Mouse (Mus musculus) liver, embryonic 16.5 days (tissue): Measurements from ENCODE around the gene Wdr46. TPM values are rescaled to one million over a fixed set of nuclear protein-coding genes. Genes with fewer than 3 reads are reported as not detected.
"Not testable (repeated sequence)": the region's sequence is repeated elsewhere in the genome, so short reads cannot be mapped to it uniquely, and the experiment has no call there.

Experiments
- ATAC-seq: fragments of 200-750 bp; cut with Nextera tagmentation; 2 replicates; pipeline ENCODE4 v1.8.0; 2017; ENCODE audit warnings: low read depth, mild to moderate bottlenecking, moderate number of reproducible peaks, moderate library complexity
- H3K27ac ChIP-seq: fragments of 300-500 bp; sonication (generic); 2 replicates; pipeline ENCODE4 v1.5.1; 2014; ENCODE audit warnings: mild to moderate bottlenecking, low read length
- H3K27me3 ChIP-seq: fragments of 300-500 bp; sonication (generic); 2 replicates; pipeline ENCODE4 v1.6.1; 2014; ENCODE audit warnings: low read depth, low read length, mixed read lengths; ENCODE audit not compliant: control insufficient read depth, insufficient read depth
- H3K36me3 ChIP-seq: fragments of 300-500 bp; sonication (generic); 2 replicates; pipeline ENCODE4 v1.6.1; 2014; ENCODE audit warnings: mild to moderate bottlenecking; ENCODE audit not compliant: control insufficient read depth, insufficient read depth
- H3K4me1 ChIP-seq: fragments of 300-500 bp; sonication (generic); 2 replicates; pipeline ENCODE4 v1.6.1; 2014; ENCODE audit warnings: low read depth, low read length, mixed read lengths; ENCODE audit not compliant: control insufficient read depth
- H3K4me2 ChIP-seq: fragments of 300-500 bp; sonication (generic); 2 replicates; pipeline ENCODE4 v1.6.1; 2014; ENCODE audit warnings: low read depth, low read length, mixed read lengths
- H3K4me3 ChIP-seq: fragments of 300-500 bp; sonication (generic); 2 replicates; pipeline ENCODE4 v1.5.1; 2014; ENCODE audit warnings: low read depth, mild to moderate bottlenecking, low read length
- H3K9ac ChIP-seq: fragments of 300-500 bp; sonication (generic); 2 replicates; pipeline ENCODE4 v1.6.1; 2014; ENCODE audit warnings: low read depth, low read length
- H3K9me3 ChIP-seq: fragments of 300-500 bp; sonication (generic); replicated peaks from 2 replicates; pipeline ENCODE4 v1.6.1; 2016; ENCODE audit warnings: low read length; ENCODE audit not compliant: control insufficient read depth
- WGBS: fragments of 180-500 bp; shearing (Covaris S2); extraction: QIAGEN DNeasy Blood & Tissue Kit; methylation state at CpG from one replicate; pipeline ENCODE4 v1.1.7; 2014; ENCODE audit not compliant: insufficient replicate concordance; 5-methylcytosine and 5-hydroxymethylcytosine counted together
- polyA plus RNA-seq: library from polyadenylated mRNA; unstranded; fragments of >200 nt; fragmentation: Nextera tagmentation; extraction: Ambion mirVana; gene quantifications from 2 replicates; pipeline ENCODE4 v1.2.1, GENCODE M21; 2015

Wdr46 gene
- 12.2 and 13.4 TPM in 2 replicates for polyA plus RNA-seq

DNA sequence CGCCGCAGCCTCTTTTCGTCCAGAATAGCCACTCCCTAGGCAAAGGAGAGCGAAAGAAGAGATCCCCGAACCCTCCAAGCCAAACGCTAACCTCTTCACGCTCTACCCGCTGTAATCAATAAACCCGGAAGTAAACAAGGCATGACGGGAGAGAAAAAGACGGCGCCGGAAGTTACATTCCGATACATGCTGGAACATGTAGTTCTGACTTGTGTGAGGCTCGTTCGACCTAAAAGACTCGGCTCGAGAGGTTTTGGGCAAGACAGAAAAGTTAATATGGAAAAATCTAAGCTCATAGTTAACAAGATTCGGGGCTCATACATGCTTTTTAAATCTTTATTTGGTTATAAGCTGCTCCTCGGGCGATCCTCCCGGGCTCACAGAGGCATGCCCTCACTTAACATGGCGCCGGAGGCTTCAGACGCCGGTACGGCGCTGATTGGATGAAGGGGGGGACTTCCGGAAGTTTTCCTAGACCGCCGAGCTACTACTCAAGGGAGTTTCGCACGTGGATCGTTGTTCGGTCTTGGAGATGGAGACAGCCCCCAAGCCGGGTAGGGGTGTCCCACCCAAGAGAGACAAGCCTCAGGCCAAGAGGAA is at the start of gene Wdr46, which contains the start of gene Pfdn6:
TSS of gene Wdr46 (plus strand) at position 455 of the 600 bp plus-strand sequence.
TSS of gene Pfdn6 (minus strand) at position 138 of the 600 bp plus-strand sequence.
- no peaks in the 10 kb centered on the region for H3K9me3 ChIP-seq
- H3K4me2 ChIP-seq, result peak within 1 kb of the TSS; percentile 98
- peak within 1 kb of the TSS; percentile 68 for H3K27ac ChIP-seq
- peak; percentile 90 for ATAC-seq
- peak within 1 kb of the TSS; percentile 77 for H3K9ac ChIP-seq
- H3K4me1 ChIP-seq, result peaks cover 22% of the 10 kb centered on the region
- peak within 1 kb of the TSS; percentile 94 for H3K4me3 ChIP-seq
- peaks cover 18% of the 10 kb centered on the region for H3K36me3 ChIP-seq
- under 1% methylated on average over 36 of the region's 36 CpGs for WGBS
- no peaks in the 10 kb centered on the region for H3K27me3 ChIP-seq

DNA sequence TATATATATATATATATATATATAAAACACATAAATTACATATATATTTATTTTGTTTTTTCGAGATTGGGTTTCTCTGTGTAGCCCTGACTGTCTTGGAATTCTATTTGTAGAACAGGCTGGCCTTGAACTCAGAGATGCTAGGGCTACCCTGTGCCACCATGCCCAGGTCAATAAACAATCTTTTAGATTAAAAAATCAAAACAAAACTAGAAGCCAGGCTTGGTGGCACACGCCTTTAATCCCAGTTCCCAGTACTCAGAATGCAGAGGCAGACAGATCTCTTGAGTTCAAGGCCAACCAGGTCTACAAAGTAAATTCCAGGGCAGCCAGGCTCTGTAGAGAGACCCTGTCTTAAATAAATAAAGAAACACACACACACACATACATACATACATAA is 49.1 kb upstream of the Wdr46 start:
- 55% methylated on average over 2 of the region's 2 CpGs for WGBS
- ATAC-seq, result no peak
- H3K36me3 ChIP-seq, result peaks cover 6% of the 10 kb centered on the region
- H3K4me3 ChIP-seq, result no peak overlapping the region
- no peak overlapping the region for H3K27ac ChIP-seq
- no peak overlapping the region for H3K9ac ChIP-seq
- H3K9me3 ChIP-seq, result no peaks in the 10 kb centered on the region
- peaks cover 17% of the 10 kb centered on the region for H3K4me1 ChIP-seq
- H3K4me2 ChIP-seq, result no peak overlapping the region
- H3K27me3 ChIP-seq, result no peaks in the 10 kb centered on the region

DNA sequence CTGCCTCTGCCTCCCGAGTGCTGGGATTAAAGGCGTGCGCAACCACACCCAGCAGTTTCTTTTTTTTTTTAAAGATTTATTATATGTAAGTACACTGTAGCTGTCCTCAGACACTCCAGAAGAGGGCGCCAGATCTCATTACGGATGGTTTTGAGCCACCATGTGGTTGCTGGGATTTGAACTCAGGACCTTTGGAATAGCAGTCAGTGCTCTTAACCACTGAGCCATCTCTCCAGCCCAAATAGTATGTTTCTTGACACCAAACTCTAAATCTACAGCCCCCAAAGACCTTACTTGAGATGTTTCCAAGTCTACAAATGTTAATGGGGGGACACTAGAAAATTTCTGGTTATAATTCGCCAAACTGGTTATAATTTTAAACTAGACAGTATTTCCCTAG is 48.6 kb upstream of the Wdr46 start:
- not testable (repeated sequence) for H3K27ac ChIP-seq, H3K9ac ChIP-seq, H3K9me3 ChIP-seq, H3K36me3 ChIP-seq, H3K27me3 ChIP-seq, H3K4me3 ChIP-seq, H3K4me2 ChIP-seq, ATAC-seq
- peaks cover 17% of the 10 kb centered on the region for H3K4me1 ChIP-seq
- WGBS, result 62% methylated on average over 6 of the region's 6 CpGs

DNA sequence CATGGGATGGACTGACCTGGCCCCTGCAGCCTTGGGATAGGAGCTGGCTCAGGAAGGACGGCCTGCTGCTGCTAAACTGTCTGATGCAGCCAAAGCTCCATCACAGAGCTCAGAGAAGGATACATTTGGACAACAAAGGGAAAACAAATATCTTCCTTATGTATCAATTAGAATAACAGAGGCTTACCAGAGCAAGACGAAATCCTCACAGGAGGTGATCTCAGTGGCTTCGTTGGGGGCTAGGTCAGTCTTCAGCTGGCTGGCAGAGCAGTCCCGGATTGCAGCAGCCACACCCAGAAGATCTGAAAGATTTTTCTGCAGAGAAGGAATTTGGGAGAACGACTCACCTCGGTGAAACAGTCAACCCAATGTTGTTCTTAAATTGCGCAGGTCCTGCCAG is 48.0 kb upstream of the Wdr46 start:
- 38% methylated on average over 7 of the region's 7 CpGs for WGBS

DNA sequence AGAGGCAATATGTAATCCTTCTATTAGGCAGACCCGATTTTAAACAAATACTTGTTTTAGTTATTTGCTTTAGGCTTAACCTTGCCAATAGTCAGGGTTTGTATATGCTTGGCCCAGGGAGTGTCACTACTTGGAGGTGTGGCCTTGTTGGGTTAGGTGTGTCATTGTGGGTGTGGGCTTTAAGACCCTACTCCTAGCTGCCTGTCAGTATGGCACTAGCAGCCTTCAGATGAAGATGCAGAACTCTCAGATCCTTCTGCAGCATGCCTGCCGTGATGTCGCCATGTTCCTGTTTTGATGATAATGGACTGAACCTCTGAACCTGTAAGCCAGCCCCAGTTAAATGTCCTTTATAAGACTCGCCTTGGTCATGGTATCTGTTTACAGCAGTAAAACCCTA is 47.4 kb upstream of the Wdr46 start:
- peaks cover 19% of the 10 kb centered on the region for H3K4me1 ChIP-seq
- 65% methylated on average over 4 of the region's 4 CpGs for WGBS
- not testable (repeated sequence) for H3K27me3 ChIP-seq, H3K9ac ChIP-seq, H3K36me3 ChIP-seq, H3K4me2 ChIP-seq, H3K4me3 ChIP-seq, H3K27ac ChIP-seq, H3K9me3 ChIP-seq, ATAC-seq

More for the DNA sequence above, 48.0 kb upstream of the Wdr46 start:
- H3K27ac ChIP-seq, result no peak overlapping the region
- no peaks in the 10 kb centered on the region for H3K9me3 ChIP-seq
- H3K9ac ChIP-seq, result no peak overlapping the region
- H3K4me3 ChIP-seq, result no peak overlapping the region
- H3K4me1 ChIP-seq, result peaks cover 20% of the 10 kb centered on the region
- H3K36me3 ChIP-seq, result no peaks in the 10 kb centered on the region
- no peaks in the 10 kb centered on the region for H3K27me3 ChIP-seq
- no peak for ATAC-seq
- no peak overlapping the region for H3K4me2 ChIP-seq

DNA sequence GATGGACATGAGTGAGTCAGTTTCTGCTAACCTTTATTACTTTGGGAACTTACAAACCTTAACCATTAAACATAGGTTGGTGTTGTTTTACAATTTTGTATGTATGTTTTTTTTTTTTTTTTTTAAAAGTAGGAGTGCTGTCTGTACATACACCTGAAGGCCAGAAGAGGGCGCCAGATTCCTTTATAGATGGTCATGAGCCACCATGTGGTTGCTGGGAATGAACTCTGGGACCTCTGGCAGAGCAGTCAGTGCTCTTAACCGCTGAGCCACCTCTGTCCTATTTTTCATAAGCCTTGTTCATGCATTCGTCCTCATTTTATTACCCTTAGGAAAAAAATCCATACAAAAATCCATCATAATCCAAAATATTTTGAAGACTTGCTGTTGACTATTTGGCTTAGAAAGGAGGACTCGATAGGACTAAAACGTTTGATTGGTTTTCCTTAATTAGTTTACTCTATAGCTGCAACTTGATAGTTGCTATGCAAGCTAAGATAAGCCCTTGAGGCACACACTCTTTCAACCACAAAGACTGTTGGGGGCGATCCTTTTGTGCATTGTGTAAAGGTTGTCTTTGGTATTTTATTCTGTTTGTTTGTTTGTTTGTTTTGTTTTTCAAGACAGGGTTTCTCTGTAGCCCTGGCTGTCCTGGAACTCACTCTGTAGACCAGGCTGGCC is 43.2 kb upstream of the Wdr46 start:
- Histone ChIP-seq H3K9me3 (no peaks in the 10 kb centered on the region), H3K4me3 (no peak overlapping the region), H3K27me3 (no peaks in the 10 kb centered on the region), H3K9ac (no peak overlapping the region), H3K4me2 (no peak overlapping the region), H3K36me3 (no peaks in the 10 kb centered on the region), H3K27ac (no peak overlapping the region; the same call in 1 of the 2 replicates), H3K4me1 (peaks cover 37% of the 10 kb centered on the region)
- ATAC-seq, result no peak
- 14% methylated on average over 6 of the region's 6 CpGs for WGBS

DNA sequence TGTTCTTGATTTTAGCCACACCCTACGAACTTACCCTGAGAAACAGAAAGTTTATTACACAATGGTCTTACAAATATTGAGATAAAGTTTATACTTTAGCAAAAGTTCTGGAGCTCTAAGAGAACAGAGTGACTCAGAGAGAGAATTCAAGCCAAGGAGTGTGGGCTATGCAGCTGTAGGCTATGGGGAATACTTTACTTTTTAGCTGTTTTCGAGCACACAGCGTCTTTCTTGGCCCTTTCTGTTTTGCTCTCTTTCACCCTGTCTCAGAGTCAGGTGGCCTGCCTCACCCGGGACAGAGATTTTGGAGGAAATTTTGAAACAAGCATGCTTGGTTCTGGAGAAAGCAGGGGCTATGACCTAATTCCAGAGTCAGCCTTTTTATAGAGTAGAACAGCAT is 42.3 kb upstream of the Wdr46 start:
- H3K36me3 ChIP-seq, H3K4me2 ChIP-seq, H3K9me3 ChIP-seq, H3K9ac ChIP-seq, ATAC-seq, H3K4me3 ChIP-seq, H3K27me3 ChIP-seq: not testable (repeated sequence)
- Histone ChIP-seq H3K27ac (peak overlapping the region; percentile 50), H3K4me1 (peaks cover 46% of the 10 kb centered on the region)
- 61% methylated on average over 4 of the region's 4 CpGs for WGBS

DNA sequence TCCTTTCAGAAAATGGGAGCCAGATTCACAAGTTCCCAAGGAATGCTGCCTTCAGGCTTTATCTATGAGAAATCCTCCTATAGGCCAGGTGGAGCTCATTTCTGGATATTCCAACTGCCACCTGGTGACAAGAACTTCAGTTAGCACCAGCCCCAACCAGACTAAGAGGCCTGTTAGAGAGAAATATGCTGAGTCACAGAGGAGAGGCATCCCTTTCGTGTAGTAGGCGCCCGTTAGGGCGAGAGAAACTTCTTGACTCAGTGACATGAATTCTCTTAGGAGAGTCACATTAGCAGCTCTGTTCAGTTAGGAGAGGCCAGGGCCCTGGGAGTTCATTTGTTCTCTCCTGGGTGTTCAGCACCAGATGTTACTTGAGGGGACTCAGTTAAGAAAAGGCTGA is 40.8 kb upstream of the Wdr46 start:
- 14% methylated on average over 4 of the region's 4 CpGs for WGBS
- ATAC-seq, result peak; percentile 81
- Histone ChIP-seq H3K4me3 (no peak overlapping the region), H3K9me3 (no peaks in the 10 kb centered on the region), H3K9ac (peak overlapping the region; percentile 13; the same call in 1 of the 2 replicates), H3K36me3 (no peaks in the 10 kb centered on the region), H3K4me1 (peaks cover 50% of the 10 kb centered on the region), H3K4me2 (no peak overlapping the region), H3K27ac (peak overlapping the region; percentile 82), H3K27me3 (no peaks in the 10 kb centered on the region)

DNA sequence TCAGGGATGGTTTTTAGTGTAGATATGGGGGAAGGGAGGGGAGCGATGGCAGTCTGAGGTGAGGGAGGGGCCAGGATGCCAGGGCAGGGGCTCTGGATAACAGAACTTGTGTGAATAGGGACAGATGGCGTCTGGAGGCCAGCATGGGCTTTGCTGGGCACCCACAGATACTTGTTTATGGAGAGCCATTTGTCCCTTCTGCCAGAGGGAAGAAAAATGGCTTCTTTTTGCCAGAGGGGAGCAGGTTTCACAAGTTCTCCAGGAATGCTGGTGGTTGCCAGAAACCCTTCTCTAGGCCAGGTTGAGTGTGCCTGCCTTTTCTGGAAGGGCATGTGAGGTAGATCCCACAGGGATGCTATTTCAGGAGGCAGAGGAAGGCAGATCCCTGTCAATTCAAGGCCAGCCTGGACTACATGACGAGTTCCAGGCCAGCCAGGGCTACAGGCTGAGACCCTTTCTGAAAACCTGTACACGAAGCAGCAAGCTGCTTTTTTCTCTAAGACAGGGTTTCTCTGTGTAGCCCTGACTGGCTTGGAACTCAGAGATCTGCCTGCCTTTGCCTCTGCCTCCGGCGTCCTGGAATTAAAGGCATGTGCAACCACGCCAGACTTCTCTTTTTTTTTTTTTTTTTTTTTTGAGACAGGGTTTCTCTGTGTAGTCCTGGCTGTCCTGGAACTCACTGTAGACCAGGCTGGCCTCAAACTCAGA is 40.0 kb upstream of the Wdr46 start:
- ATAC-seq, result peak; percentile 16; the same call in 1 of the 2 replicates
- Histone ChIP-seq H3K27me3 (no peaks in the 10 kb centered on the region), H3K27ac (peak overlapping the region; percentile 82), H3K4me1 (peaks cover 50% of the 10 kb centered on the region), H3K9me3 (no peaks in the 10 kb centered on the region), H3K9ac (peak overlapping the region; percentile 13; the same call in 1 of the 2 replicates), H3K4me2 (no peak overlapping the region), H3K36me3 (no peaks in the 10 kb centered on the region), H3K4me3 (no peak overlapping the region)
- 47% methylated on average over 7 of the region's 7 CpGs for WGBS
